Mouse (Mus musculus): ENCODE measurements around the gene Adamts4.

Adamts4 gene

DNA sequence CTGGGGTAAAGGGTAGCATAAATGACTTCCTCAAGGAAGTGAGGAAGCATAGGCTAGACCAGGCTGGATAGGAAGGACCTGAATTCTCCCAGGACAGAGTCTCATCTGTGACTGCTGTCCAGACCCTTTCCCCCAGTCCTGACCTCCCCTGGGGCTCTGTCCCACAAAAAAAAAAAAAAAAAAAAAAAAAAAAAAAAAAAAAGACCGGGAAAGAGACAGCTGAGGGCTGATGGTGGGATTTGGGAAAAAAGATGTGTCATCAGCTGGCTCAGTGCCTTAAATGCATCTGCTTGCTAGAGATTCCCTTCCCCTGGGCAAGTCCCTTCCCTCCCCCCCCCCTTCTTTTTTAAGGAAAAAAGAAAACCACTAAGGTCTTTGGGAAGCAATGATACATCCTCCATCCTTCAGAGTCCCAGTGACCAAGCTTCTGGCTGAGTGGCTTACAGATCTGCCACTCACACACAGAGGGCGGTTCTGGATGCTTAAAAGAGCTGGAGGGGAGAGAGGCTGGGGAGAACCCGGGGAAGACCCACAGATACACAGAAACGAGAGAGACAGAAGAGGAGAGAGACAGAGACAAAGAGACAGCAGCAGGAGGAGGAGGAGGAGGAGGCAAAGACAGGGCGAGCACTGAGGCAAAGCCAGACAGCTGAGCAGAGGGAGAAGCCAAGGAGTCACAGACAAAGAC is at the start of gene Adamts4:
Gene Adamts4, plus strand, starts transcription at position 509 of the 688 bp plus-strand sequence.
- DNase-seq: peak; percentile 66 to 69

DNA sequence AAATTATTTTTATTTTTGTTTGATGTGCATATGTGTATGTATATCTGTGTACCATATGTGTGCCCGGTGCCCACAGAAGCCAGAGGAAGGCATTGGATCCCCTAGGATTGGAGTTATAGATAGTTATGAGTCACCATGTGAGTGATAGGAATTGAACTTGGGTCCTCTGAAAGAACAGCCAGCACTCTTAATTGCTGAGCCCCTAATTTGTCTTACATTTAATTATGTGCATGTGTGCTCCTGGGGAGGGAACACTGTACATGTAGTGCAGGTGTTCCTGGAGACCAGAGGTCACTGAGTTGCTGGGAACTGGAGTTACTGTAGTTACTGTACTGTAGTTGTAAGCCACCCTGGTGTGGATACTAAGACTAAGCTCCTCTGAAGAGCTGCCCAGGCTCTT is 49.5 kb upstream of the Adamts4 start:
- no peak for DNase-seq

DNA sequence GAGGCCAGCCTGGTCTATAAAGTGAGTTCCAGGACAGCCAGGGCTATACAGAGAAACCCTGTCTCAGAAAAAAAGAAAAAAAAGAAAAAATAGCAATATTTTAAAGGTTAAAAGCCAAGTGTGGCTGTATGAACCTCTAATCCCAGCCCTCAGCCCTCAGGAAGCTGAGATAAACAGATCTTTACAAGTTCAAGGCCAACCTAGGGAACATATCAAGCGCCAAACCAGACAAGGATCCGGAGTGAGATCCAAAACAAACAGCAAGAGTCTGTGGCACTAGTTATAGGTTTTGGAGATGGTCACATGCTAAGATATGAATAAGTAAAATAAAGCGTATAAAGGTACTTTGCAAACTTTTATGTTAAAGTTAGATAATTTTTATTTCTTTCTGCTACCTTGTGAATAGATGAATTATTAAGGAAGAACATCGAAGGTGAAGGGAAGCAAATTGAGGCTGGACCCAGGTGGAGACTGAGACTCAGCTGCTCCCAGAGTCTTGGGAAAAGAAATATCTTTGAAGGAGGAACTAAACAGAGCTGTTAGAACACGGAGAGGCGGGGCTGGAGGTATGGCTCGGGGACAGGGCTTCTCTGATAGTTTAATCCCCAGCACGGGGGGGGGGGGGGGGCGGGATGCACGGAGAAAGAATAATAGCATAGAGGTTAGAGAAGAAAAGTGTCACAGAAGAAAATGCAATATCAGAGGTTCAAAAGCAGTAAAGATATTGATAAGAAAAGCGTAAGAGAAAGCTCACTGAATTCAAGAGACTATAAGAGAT is 46.6 kb upstream of the Adamts4 start:
- no peak for DNase-seq

DNA sequence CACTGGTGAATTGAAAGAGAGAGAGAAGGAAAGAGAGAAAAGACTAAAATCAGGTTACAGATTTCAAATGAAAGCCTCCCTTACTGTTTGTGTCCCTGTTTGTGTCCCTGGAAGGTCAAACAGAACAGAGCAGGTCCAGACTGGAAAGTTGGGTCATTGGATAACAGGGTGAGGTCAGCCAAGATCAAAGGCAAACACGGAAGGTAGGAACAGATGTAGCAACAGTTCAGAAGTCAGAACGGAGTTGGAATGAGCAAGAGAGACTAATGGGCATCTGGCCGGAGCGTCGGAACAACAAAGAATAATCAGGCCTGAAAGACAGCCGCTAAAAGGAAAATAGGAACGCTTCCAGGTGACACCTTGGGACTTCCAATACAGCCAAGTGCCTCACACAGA is 46.0 kb upstream of the Adamts4 start:
- no peak for DNase-seq

DNA sequence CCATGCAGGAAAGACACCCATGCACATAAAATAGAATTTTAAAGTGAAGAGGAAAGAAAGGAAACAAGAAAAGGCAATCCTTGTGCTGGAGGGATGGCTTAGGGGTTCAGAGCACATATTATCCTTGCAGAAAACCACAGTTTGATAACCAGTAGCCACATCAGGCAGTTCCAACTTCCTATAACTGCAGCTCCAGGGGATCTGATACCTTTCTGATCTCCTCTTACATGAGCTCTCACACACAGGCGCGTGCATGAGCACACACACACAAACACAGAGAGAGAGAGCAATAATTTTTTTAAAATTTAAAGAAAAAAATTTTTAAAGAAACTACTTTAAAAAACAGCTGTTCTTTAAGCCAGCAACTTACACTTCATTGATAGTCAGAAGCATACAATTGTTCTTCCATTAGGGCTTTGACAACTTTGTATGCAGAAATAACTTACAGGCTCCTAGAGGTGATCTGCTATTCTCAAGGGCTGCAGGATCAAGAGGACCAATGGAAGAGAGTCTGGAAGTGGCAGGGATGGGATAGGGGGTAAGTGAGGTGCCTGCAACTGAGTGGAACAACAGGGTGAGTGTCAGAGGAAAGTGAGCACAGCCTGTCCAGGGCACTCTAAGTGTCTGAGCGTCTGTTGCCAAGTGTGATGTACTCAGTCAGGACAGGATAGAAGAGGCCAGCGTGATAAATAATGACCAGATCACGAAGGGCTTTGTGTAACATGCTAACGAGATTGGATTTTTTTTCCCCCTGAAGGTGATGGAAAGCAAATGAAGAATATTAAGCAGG is 44.3 kb upstream of the Adamts4 start:
- no peak for DNase-seq

DNA sequence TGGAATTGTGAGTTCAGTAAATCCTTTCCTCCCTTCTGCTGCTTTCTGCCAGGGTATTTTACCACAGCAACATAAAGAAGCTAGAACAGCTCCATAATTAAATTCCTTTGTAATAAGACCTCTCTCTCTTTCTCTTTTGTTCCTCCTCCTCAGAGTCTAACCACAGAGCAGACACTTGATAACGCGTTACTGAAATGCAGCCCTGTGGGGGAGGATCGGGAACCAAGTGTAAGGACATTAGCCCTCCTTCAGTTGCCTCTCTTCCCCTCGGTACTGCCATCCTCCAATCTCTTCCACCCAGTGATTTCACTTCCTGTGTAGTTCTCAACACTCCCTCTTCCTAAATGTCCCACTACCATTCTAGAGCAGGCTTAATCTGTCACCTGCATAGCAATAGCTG is 40.8 kb upstream of the Adamts4 start:
- DNase-seq: no peak

DNA sequence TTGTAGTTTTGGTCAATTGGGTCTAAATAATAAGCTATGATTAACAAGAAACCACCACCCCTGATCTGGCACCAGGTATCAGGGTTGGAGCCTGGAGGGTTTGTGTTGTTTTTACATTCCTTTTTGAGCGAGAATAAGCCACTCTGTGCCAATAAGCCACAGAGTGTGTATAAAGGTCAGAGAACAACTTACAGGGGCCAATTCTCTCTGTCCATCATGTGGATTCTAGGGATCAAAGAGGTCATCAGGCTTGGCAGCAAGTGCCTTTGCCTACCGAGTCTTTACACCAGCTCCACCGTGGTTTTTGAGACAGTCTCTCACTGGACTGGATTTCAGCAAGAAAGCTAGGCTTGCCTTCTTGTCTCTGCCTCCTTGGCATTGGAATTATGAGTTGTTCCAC is 37.4 kb upstream of the Adamts4 start:
- DNase-seq: no peak

DNA sequence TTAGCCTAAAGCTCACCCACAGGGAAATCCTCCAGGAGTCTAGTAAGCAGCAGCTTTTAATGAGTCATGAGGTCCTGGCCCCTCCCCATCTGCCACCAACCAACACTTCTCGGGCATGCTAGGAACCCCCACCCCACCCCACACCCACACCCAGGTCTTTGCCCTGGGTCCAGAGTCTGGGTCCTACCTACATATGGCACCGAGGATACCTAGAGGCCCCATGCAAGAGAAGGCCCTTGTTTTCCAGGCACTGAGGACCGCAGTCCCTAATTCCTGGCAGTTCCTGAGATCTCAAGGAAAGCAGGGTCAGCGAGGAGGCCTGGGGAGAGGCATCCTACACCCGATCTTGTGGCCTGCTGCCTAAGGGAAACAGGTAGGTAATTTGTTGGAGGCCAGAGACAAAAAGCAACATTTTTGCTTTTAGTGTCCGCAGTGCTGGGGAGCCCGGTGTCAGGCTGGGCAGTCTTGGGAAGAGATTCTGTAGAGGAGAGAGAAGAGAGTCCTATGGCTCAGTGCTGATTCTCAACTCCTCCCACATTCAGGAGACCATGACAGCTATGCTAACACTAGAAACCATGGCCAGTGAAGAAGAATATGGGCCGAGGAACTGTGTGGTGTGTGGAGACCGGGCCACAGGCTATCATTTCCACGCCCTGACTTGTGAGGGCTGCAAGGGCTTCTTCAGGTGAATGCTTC is 36.3 kb upstream of the Adamts4 start, which contains the start of gene Nr1i3:
Gene Nr1i3, plus strand, starts transcription at position 170 of the 696 bp plus-strand sequence.
- DNase-seq: no peak

DNA sequence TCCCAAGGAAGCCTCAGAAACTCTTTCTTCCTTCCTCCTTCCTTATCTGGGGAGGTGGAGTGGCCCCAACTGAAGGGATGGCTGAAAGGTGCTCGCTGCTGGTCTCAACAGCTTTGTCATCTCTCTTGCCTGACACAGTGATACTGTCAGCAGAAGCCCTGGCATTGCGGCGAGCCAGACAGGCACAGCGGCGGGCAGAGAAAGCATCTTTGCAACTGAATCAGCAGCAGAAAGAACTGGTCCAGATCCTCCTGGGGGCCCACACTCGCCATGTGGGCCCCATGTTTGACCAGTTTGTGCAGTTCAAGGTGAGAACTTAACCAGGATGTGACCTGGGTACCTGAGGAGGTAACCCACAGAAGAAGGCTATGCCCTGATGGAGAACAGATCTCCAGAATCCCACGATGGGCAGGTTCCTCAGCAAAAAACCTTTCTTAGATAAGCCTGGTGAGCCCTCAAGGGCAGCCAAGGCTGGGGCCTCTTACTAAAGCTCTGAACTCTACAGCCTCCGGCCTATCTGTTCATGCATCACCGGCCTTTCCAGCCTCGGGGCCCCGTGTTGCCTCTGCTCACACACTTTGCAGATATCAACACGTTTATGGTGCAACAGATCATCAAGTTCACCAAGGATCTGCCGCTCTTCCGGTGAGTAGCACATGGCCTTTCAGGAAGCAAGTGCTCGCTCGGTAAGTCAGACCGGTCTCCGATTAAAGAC is 33.8 kb upstream of the Adamts4 start:
- no peak for DNase-seq

DNA sequence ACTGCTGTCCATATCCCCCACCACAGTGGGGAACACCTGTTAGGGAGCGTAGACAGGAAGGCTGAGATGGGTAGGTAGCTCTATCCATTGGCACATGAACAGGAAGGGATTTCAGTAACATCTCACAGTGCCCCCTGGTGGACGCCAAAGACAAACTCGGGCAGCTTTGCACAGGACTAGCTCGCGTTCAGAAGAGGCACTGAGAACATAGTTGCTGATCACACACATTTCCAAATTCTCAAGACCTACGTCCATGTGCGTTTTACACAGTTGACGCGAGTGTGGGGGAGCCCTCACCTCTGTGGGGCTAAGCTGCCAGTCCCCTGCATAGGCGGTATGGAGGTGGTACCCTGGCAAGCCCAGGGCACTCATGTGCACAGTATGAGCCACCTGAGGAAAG is 29.4 kb upstream of the Adamts4 start:
- peak; percentile 94 to 95 for DNase-seq

DNA sequence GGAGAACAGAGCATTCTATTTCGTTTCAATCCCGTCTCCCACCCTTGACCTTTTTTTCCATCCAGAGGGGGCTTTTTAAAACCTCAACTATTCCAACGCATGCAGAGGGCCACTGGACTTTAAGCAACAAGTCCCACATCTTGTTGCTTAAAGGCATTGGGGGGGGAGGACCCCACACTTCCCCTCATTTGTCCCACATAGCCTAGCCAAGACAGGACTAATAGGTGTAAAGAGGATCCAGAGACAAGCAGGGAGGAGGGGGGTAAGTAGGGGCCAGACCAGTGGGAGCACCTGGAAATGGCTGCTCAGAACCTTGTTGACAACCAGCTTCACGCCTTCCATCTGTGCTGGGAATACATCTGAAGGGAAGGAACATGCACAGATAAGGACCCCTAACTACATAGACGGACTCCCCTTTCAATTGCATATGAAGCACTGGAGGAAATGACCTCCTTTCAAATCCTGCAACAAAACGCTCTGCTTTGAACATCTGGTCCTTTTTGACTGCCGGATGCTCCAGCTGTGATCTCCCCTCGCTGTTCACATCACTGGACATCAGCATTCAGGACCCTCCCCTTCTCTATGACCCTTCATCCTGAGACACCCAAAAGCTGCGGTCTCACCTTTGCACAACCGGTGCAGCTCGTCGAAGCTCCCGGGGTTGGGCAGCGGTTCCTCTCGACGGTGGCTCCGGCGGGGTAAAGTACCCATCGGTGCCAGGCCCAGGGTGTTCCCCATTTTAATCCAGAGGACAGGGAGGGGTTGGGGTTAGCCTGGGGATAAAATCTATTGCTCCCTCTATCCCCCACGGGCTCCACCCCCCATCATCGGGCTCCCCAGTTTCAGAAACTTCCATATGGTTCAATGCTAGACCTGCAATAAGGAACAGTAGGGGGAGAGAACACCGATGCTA is 28.7 kb upstream of the Adamts4 start:
- peak in 1 of 2 experiments; percentile 34 for DNase-seq

DNA sequence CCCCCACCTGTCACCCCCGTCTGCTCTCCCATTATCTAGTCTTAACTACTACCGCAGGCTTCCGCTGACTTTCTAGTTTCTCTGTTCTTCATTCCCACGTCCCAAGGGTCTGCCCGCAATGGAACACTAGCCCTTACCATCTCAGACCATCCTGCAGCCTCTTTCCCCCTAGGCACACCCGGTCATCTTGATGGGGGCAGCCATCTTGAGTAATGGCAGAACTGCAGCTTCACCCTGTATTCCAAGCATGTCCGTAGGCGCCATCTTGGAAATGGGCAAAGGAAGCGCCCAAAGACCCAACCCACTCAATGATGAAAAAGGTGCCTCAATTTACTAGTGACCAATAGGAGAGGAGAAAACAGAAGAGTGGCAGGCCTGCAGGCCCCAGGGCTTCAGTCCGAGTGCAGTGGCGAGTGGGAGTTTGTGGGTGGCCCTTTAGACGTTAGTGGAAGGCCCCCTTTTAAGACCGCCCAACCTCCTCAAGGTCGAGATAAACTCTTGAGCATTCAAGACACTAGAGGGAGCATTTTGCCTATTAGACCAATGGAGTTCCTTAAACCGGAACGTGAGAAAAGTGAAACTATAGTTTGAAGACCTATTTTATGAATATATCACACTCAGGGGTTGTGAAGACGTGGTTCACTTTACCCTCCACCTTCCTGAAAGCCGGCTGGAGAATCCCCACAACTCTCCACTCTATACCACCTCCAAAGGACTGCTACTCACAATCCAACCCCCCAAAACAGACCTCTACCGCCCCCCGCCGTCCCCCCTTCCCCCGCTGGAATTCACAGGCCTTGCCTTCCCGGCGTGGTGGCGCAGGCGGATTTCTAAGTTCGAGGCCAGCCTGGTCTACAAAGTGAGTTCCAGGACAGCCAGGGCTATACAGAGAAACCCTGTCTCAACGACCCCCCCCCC is 27.7 kb upstream of the Adamts4 start, which contains the start of gene Tomm40l:
Gene Tomm40l, minus strand, starts transcription at position 277 of the 918 bp plus-strand sequence.
- DNase-seq: peak; percentile 89 to 94

DNA sequence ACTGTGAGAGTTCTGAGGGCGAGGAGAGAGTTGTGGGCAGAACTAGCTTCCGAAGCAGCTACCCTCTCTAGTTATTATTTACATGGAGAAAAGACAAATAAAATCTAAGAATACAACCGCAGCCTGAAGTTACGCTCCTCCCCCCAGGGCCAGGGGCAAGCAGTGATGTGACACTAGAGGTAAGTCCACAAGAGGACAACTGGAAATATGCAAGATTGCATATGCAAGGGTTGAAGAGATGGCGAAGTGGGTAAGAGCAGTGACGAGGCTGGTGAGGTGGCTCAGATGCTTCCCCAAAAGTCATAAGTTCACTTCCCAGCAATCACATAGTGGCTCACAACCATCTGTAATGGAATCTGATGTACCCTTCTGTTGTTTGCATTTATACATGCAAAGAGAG is 27.1 kb upstream of the Adamts4 start:
- DNase-seq: no peak

DNA sequence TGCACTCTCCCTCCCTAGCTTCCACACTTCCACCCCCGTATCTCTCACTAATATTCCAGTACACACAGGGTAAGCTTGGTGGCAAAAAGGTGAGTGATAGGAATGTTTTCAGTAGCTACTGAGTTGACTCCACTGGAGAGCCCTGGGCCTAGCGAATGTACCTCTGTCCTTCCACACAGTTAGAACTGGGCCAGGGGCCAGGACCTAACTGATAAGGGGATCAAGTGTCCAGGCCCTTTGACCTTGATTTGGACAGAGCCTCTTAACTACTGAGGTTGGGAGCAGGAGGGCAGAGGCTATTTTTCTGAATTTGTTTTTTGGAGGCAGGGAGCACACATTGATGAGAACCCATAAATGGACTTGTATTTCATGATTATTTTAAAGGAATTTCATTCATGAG is 26.4 kb upstream of the Adamts4 start:
- DNase-seq: peak in 1 of 2 experiments; percentile 25

DNA sequence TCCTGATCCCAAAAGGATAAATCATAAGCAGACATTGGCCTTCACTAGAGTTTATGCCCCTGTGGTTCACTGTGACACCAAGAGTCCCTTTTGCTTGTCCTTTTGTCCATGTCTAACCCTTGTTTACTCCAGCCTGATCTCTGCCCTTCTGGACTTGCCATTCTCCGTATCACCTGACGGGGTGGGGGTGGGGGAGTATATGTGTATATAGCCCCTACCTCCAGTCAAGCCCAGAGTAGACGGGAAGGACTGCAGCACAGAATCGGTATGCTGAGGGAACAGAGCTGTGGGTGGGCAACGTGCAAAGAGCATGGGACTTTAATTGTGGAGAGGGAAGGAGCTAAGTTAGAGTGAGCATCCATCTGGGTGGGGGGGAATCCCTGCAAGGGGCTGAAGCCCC is 25.4 kb upstream of the Adamts4 start, which contains the start of gene Apoa2:
Gene Apoa2, plus strand, starts transcription at position 198 of the 400 bp plus-strand sequence.
- DNase-seq: no peak

DNA sequence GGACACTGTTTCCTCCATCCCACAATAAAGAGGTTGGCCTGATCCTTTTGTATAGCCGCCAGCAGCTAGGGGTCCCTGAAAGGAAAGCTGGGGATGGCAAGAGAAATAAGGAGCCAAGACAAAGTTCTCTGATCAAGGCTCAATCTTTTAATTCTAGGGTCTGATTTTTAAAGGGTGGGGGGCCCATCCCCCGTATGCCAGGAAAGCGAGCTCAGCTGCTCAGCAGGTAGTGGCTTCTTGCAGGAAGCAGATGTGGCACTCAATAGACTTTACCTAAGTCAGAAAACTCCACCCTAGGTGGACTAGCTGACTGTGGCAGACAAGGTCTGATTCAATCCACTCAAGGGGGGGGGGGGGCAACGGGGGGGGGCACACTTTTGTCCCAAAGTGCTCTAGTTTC is 23.4 kb upstream of the Adamts4 start:
- DNase-seq: no peak

DNA sequence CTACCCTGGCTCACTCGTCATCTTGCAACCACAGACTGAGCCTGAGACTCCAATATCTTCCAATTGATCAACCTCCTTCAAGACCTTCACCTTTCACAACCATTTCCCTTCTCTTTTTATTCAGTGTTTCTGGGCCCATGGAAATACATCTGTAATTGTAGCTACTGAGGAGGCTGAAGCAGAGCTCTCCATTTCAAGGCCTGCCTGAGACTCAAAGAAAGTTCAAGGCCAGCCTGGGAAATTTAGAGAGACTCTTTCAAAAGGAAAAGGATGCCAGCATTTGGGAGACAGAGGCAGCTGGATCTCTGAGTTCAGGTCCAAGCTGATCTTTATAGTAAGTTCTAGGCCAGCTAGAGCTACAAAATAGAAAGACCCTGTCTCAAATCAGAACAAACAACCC is 22.3 kb upstream of the Adamts4 start:
- no peak for DNase-seq

DNA sequence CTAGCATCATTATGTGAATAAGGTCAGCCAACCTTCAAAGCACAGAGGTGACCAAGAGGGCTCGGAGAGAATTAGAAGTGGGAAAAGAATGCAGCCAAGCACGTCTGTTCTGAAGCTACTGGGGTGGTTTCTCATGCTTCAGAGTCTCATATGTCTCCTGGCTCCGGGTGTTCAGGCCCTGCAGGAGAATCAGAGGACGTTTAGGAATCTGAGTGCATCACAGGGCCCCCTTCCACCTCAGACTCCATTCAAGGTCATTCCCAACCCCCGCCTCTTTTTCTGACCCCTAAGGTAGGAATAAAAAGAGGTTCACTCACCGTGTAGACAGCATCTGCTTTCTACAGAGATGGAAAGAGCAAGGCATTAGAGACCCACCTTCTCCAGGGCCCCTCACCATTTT is 20.5 kb upstream of the Adamts4 start:
- no peak for DNase-seq

DNA sequence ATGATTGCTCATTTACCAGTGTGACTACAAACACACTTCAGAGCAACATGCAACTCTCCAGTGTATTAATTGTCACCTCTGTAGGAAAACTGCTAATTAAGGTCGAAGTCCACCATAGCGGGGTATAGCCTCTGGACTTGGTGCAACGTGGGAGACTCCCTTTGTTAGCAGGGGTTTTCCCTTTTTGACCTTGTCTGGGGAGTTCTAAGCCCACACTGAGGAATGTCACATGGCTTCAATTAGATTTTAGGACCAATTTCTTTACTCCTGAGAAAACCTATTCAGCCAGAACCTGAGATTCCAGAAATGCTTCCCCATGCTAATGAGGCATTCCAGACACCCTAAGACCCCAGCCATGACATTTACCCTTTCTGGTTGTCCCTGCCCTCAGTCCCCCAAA is 20.0 kb upstream of the Adamts4 start:
- DNase-seq: no peak

DNA sequence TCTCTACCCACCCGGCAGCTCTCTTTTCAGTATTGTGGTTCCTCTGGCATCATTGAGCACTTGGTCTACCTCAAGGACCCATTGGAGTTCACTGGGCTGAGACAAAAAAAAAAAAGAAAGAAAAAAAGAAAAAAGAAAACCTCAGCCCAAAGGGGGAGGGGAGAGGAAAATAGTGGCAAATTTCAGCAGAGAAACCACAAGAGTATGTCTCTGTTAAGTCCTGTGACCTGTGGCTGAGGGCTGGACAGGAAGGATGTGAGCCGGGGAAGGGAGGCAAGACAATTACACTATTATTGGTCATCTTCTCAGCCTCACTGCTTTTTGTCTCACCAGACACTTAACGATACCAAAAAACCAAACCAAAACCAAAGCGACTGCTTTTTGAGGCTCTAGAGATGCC is 18.4 kb upstream of the Adamts4 start:
- no peak for DNase-seq
